Mouse (Mus musculus): ENCODE measurements around the gene Gngt2.

The Gngt2 gene

DNA sequence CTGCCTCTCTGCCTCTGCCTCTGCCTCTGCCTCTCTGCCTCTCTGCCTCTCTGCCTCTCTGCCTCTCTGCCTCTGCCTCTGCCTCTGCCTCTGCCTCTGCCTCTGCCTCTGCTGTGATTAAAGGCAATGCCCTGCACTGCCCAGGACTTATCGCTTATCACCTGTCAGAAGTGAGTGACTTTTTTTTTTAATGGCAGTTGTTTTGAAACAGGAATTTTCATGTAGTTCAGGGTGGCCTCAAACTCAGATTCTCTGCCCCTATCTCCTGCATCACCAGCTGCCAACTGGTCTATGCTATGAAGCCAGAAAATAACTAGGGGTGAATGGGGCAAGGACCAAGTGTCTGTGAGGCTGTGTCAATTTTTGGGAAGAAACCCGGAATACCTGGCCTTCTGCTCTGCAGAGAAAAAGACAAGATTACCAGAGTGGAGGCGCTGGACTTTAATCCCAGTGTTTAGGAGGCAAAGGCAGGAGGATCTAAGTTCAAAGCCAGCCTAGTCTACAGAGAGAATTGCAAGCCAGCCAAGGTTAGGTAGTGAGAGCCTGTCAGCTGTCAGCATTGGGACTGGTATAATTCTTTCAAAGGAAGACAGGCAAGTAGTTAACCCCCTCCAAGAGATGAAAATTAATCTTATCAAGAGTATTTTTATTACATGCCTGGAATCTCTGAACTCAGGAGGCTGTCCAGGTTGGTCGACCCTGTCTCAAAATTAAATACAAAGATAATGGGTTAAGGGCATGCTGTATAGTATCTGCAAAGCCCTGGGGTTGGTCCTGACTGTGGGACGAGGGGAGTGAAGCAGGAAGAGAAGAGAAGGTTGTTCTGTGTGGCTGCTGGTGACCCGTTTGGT is 10.5 kb upstream of the Gngt2 start:
- in situ Hi-C loops (cut with MboI, MseI): no loop called here

GRCm38 (mm10) chr11:95827168-95827447 is 9.9 kb upstream of the Gngt2 start:
- in situ Hi-C loops (cut with MboI, MseI): no loop called here

DNA sequence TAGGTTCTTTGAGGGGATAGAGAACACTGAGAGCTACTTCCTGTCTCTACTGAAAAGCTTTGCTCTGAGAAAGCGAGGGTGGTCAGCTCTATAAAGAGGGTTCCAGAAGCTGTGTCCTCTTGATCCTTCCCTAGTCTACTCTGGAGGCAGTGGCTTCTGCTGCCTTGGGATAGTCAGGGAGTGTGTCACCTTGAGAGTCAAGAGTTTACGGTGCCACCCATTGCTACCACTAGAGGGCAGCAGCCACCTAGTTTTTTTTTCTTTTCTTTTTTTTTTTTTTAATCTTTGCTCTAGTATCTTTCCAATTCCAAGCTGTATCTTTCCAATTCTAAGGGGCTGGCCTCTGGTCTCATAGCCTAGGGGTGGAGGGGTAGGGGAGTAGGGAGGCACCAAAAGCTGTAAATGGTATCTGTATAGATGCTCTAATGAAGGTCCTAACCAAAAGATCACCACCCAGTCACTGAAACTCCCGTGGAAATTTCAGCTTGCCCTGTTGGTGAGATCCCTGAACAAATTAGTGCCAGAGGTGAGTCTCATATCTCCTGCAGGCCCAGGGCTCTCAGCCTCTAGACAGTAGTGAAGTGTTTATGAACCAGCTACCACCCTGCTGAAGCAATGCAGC is 9.4 kb upstream of the Gngt2 start:
- in situ Hi-C loops (cut with MboI, MseI): no loop called here

DNA sequence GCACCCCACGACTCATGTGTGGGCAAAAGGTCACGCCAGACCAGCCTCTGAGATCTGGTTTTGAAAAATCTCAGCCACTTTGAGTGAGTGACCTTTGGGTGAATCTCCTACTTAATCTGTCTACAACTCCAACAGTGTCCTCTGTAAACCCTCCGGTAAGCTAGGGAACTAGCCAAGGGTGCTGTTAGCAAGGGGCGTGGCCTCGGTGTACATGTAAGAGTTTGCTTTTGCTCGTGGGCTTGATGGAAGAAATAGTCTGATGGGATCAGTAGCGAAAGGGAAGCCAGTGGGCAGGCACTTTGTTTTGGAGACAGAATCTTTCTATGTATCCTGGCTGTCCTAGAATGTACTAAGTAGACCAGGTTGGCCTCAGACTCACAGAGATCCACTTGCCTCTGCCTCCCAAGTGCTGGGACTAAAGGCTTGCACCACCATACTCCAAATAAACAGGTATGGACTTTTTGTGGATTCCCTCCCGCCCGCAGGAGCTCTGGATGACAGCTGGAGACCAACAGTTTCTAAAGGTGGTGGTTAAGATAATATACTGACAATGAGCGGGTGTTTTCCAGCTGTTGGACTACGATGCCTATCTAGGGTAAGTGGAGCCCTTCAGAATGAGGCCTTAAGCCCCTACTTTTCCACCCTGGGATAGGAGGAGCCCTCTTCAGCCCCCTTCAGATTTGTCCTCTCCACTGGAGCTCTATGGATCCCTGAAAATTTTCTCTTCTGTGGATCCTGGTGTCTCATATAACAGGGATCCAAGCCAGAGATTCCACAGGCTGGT is 8.6 kb upstream of the Gngt2 start:
- in situ Hi-C loops (cut with MboI, MseI): no loop called here

- in situ Hi-C loops (cut with MboI, MseI): no loop called here
These were observed 7.4 kb upstream of the Gngt2 start for GRCm38 (mm10) chr11:95829526-95830050.

- in situ Hi-C loops (cut with MboI, MseI): no loop called here
These were observed 6.4 kb upstream of the Gngt2 start for GRCm38 (mm10) chr11:95830411-95831275.

GRCm38 (mm10) chr11:95831276-95831619 is 5.8 kb upstream of the Gngt2 start:
- in situ Hi-C loops (cut with MboI, MseI): no loop called here

DNA sequence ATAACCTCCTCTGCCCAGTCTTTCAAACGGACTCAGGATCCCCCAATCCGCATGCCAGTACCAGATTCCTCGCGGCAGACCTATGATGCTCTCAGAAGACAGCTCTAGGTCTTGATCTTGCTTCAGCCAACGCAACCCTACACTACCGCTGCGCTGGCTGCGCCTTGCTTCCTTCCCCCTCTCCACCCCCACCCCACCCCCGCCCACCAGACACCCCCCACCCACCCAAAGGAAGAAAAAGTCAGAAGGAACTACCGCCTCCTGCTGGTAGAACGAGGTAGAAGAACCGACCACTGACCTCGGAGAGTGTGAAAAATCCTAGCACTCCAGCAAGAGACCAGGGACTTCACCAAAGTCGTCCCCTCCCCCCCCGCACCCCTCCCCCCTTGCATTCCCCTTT is 5.4 kb upstream of the Gngt2 start:
- in situ Hi-C loops (cut with MboI, MseI): no loop called here

GRCm38 (mm10) chr11:95832129-95833005 is 4.6 kb upstream of the Gngt2 start:
- in situ Hi-C loops (cut with MboI, MseI): no loop called here

DNA sequence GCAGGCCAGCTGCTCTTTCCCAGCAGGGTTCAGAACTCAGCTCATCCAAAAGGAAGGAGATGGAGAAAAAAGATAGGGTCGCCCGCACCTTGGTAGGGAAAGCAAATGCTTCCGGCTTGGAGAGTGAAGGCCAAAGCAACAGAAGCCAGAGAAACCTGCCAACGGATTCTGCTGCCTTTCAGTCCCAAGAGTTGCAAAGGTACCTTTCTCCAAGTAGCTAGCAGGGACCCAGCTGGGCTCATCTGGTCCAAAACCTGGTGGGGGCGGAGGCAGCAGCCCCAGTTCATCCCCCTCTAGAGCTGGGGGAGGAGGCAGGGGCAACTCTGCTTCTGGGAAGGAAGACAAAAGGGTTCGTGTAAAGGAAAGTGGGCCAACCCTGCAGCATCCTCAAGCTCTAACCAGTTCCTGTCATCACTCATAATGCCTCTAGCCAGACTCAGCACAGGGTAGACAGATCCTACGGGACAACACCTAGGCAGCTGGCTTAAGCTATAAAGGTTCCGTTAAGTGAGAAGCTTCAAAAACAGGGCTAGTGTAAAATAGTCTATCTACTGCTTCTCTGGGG is 3.9 kb upstream of the Gngt2 start:
- in situ Hi-C loops (cut with MboI, MseI): no loop called here

GRCm38 (mm10) chr11:95833631-95834142 is 3.3 kb upstream of the Gngt2 start:
- in situ Hi-C loops (cut with MboI, MseI): no loop called here

- in situ Hi-C loops (cut with MboI, MseI): no loop called here
These were observed 2.8 kb upstream of the Gngt2 start for GRCm38 (mm10) chr11:95834143-95834667.

DNA sequence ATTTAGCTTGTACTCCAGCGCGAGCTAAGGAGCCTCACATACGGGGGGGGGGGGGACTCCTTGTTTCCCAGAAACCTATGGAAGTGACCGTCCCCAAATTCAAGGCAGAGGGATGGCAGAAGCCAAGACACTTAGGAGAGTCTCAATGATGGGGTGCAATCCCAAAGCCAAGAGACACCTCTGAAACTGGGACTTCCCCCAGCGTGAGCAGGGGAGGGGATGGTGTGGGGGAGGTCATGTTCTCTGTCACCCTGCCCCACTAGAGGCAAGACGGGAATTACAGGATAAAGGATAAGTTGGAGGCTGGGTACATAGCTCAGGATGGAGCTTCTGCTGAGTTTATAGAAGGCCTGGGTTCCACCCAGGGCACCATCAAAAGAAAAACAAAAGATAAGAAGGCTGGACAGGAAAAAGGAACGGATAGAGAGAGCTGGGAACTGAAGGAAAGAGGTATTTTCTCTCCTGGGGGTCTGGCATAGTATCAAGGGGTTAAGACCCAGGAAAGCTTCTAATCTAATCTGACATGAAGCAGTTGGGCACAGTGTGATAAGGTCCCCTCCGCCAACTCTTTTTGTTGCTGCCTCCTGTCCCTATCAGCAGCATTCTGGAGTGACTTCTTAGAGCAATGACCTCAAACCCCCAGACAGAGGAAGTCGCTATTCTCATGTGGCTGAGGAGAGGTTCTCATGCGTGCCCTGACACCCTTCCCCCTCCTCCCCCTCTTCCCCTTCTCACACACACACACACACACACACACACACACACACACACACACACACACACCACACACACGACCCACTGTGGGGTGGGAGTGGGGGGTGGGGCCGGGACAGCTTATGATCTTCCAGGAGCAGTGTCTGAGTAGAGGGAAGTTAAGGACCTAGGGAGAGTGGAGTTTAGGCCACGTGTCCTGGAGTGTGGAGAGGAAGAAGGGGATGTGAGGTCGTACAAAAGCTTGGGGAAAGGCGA is 2.0 kb upstream of the Gngt2 start:
- in situ Hi-C loops (cut with MboI, MseI): no loop called here

DNA sequence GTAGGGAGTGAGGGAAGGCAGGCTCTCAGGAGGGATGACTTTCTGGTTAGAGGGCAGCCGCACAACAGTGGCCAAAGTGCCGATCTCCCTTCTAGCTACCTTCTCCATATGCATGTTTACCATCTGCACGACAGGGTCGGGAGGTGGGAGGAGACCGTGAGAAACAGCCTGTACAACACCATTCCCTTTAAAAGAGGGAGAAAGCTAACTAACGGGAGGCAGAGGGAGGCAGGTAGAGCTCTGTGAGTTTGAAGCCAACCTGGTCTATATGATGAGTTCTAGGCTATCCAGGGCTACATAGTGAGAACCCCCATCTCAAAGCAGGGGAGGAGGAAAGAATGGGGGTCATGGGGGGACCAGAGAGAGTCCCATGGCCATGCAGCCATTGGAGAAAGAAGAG is 1.2 kb upstream of the Gngt2 start:
- in situ Hi-C loops (cut with MboI, MseI): no loop called here

GRCm38 (mm10) chr11:95836433-95836832 is 583 bp upstream of the Gngt2 start:
- in situ Hi-C loops (cut with MboI, MseI): no loop called here

DNA sequence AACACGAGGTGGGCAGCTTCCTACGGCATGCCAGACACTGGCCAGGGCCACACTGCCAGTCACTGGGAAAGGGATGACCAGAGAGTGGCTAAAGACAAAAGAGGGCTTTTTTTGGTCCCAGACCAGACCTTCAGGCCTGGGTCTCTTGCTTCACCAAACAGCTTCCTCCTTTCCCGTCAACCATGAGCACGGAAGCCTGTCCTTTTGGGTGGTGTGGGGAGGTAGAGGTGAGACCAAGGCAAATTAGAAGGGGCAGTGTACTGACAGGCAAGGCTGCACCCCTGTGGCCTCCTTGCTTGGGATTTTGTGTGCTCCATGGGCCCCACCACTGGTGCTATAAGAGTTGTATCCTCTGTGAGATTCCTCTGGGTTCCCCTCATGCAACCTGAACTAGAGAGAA is 1.6 kb downstream of the Gngt2 start:
- in situ Hi-C loops (cut with MboI, MseI): no loop called here

GRCm38 (mm10) chr11:95838999-95839868 is 2.2 kb downstream of the Gngt2 start:
- in situ Hi-C loops (cut with MboI, MseI): no loop called here

All from T-helper 17 cell (primary cell).